In the genomic region with DNA sequence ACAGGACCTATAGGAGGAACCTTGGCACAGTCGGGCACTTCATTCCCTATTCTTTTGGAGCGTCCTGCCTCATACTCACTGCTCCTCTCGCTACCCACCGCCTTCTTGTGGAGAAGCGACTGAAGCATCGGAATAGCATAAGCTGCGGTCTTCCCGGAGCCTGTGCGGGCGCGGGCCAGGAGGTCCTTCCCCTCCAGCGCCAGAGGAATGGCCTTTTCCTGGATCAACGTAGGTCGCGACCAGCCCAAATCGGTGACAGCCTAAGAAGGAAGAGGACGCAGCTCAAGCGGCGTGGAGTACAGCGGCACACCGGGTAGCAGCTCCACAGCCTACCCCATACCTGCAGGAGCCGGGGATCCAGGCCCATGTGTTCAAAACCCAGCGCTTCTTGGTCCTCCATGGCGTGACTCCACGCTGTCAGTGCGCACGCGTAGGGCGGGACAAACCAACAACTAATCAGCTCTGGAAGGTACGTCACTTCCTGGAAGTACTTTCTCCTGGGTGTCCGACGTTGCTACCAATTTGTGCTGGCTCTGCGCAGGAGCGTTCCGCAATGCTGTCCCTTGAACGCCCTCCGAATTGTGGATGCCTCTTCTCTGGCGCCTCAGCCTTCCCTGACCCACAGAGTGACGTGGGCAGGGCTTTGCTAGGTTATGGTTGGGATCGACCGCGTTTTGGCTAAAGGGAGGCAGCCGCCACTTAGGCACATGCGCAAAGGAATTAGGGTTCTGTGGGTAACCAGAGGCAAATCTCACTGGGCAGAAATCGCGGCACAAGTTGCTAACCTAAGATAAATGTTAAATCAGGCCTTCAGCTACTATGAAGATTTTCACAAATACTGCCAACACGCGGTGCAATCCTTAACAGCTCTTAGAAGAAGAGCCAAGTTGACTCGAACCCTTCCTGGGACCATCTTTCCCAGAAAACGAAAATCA, we compare ENCODE assay signal across 8 mouse cellular contexts. TPM values are rescaled to one million over a fixed set of nuclear protein-coding genes. Genes with fewer than 3 reads are reported as not detected.
DNase-seq lines count a peak whose midpoint lies in the region; ATAC-seq lines count a peak whose summit lies in the region.

A gene (minus strand): TSS at position 453 of the 935 bp plus-strand sequence.

- no peaks in the 10 kb centered on the region for H3K9me3 ChIP-seq in intestine, embryonic 14.5 days (ENCODE audit: control insufficient read depth, low read length)

- H3K4me3 ChIP-seq in intestine, embryonic 14.5 days (ENCODE audit: low read depth, low read length): peak within 1 kb of the TSS; percentile 77

- H3K4me2 ChIP-seq in intestine, embryonic 14.5 days (ENCODE audit: low read length): peak within 1 kb of the TSS; percentile 97

- ATAC-seq in intestine, embryonic 14.5 days (replicated peaks; ENCODE audit: low FRiP score, low TSS enrichment, low read depth): peak; percentile 96

- intact Hi-C loops in left cerebral cortex, postnatal 14 days (cut with DNase I): no loop called here

- peaks cover 58% of the 10 kb centered on the region for H3K36me3 ChIP-seq in intestine, embryonic 14.5 days (ENCODE audit: control insufficient read depth, insufficient read depth, low read length)

- H3K4me1 ChIP-seq in intestine, embryonic 14.5 days (replicated peaks; ENCODE audit: control insufficient read depth, insufficient read depth, low read length): peaks cover 7% of the 10 kb centered on the region

- peak within 1 kb of the TSS; percentile 89 for H3K27ac ChIP-seq in intestine, embryonic 14.5 days (ENCODE audit: low read depth)

- DNase-seq in adrenal gland, adult 18-20 months (ENCODE audit: low spot score in 2 of 2): peak; percentile 79 to 84
- DNase-seq in embryo, embryonic 11 days: peak; percentile 96
- DNase-seq in gastrocnemius, postnatal 25 days: peak; percentile 90
- peak; percentile 91 for DNase-seq in intestine, embryonic 14.5 days (ENCODE audit: low spot score)
- peak; percentile 92 to 97 for DNase-seq in left cerebral cortex, postnatal 14 days (ENCODE audit: low spot score in 2 of 2)
- peak; percentile 94 for DNase-seq in mesoderm, embryonic 11.5 days (ENCODE audit: low read depth, low spot score)
- peak; percentile 92 to 93 for DNase-seq in right cerebral cortex, postnatal 36 days (ENCODE audit: low spot score in 2 of 2)
- DNase-seq in yolk sac, embryonic 10.5 days (ENCODE audit: low spot score): peak; percentile 92

- H3K9ac ChIP-seq in intestine, embryonic 14.5 days (ENCODE audit: low read length): peak within 1 kb of the TSS; percentile 68

- WGBS in intestine, embryonic 14.5 days: 2% methylated on average over 50 of the region's 50 CpGs

- no peaks in the 10 kb centered on the region for H3K27me3 ChIP-seq in intestine, embryonic 14.5 days (replicated peaks; ENCODE audit: control insufficient read depth, insufficient read depth, low read length)

RNA-seq across cellular contexts. Expression of the gene that starts here (rescaled TPM):
- 10 to 100 TPM; 48.2 to 52.5 TPM for total RNA-seq in adrenal gland, adult 18-20 months (2021)
- total RNA-seq in gastrocnemius, postnatal 25 days (2021): 10 to 100 TPM; 27.1 to 35.2 TPM
- polyA plus RNA-seq in intestine, embryonic 14.5 days (2014; fragmentation: Nextera tagmentation; extraction: Ambion mirVana): 111 and 122 TPM in 2 replicates
- 10 to 100 TPM; 46.2 to 47.3 TPM for total RNA-seq in left cerebral cortex, postnatal 14 days (2021)

Comparison
In these comparisons a context has a peak if more than half of its experiments do, and no peak if none do; other contexts are left out.
1. Peak in every context shown above with its lines: DNase-seq, ATAC-seq, H3K4me3 ChIP-seq and H3K27ac ChIP-seq.